Mouse (Mus musculus) cerebellum, adult 2 months (tissue): ENCODE data around the gene Rinl. TPM values are rescaled to one million over a fixed set of nuclear protein-coding genes. Genes with fewer than 3 reads are reported as not detected.

Experiments
- DNase-seq, 2 experiments: peaks; one replicate each; pipeline ENCODE4 v3.0.0; 2021
- H3K27ac ChIP-seq: fragments of 200-500 bp; 2 replicates; pipeline ENCODE4 v1.5.1; 2012; ENCODE audit warnings: low read length, control low read depth, inconsistent platforms; ENCODE audit not compliant: insufficient read depth
- H3K27me3 ChIP-seq: fragments of 200-500 bp; 2 replicates; pipeline ENCODE4 v1.6.1; 2012; ENCODE audit warnings: inconsistent platforms, mild to moderate bottlenecking, low read length, moderate library complexity; ENCODE audit not compliant: control insufficient read depth, insufficient read depth
- H3K4me1 ChIP-seq: fragments of 200-500 bp; 2 replicates; pipeline ENCODE4 v1.6.1; 2011; ENCODE audit warnings: low read length; ENCODE audit not compliant: control insufficient read depth, insufficient read depth
- H3K4me3 ChIP-seq: fragments of 200-500 bp; replicated peaks from 2 replicates; pipeline ENCODE3; 2011; ENCODE audit warnings: mild to moderate bottlenecking, low read depth, low read length, control low read depth; ENCODE audit not compliant: insufficient read depth
- CTCF ChIP-seq: fragments of 200-500 bp; IDR thresholded peaks from 2 replicates; pipeline ENCODE4 v1.5.1; 2011; ENCODE audit warnings: low read depth, mild to moderate bottlenecking, control low read depth, low read length, moderate library complexity, borderline replicate concordance; ENCODE audit not compliant: insufficient read depth
- POLR2A ChIP-seq: fragments of 200-500 bp; IDR thresholded peaks from 2 replicates; pipeline ENCODE4 v1.6.1; 2011; ENCODE audit warnings: low read length, control low read depth, borderline replicate concordance; ENCODE audit not compliant: insufficient read depth
- WGBS: fragments of 180-500 bp; shearing (Covaris S2); methylation state at CpG from one replicate; pipeline ENCODE4 v1.1.7; 2018; 5-methylcytosine and 5-hydroxymethylcytosine counted together
- polyA plus RNA-seq: library from polyadenylated mRNA; depleted of rRNA; stranded (reverse); fragments of >200 nt; gene quantifications from 2 replicates; pipeline ENCODE4 v1.2.3, GENCODE M21; 2012

Gene Rinl
- polyA plus RNA-seq, 1 experiment: 3.1 TPM

DNA sequence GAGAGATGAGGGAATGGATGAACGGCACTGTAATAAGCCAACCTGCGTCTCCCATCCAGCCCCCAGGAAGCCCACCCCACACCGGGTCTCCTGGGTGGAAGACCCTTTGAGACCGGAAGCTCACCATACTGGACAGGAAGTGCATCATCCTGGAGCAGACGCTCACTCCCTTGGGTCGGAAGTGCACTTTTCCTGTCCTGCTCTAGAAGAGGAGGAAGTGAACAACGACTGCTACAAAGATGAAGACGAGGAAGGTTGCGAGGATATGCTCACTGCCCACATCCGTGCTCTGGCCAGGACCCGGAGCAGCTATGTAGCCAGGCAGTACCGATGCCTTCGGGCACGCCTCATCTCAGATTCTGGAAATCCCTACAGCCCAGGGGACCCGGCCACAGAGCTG is 7.1 kb downstream of the Rinl start:
- 84% methylated on average over 15 of the region's 15 CpGs for WGBS
- no peak overlapping the region for H3K4me3 ChIP-seq
- no peak for TF ChIP-seq POLR2A
- no peak for TF ChIP-seq CTCF

DNA sequence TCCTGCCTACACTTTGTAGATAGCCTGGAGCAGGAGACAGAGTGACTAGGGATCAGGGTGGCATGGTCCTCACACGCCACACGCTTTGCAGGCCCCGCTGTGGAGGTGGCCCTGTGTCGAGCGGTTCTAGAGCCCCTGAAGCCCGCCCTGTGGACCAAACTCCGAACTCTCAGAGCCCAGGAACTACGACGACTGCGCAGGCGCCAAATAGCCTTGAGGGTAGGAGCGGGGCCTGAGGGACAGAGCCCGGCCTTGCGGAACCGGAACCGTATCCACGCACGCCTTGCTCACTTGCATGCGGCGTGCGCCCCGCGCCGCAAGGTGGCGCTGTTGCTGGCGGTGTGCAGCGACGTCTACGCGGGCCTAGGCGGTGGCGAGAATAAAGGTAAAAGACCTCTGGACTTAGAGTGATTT is 7.8 kb downstream of the Rinl start:
- TF ChIP-seq CTCF (peak; percentile 92), POLR2A (0 out of 2 replicates have a peak, but pooled peaks have one; percentile 8)
- WGBS: 15% methylated on average over 32 of the region's 32 CpGs
- H3K4me3 ChIP-seq: peak overlapping the region; percentile 41
- DNase-seq: peak; percentile 84 to 87
- peaks cover 2% of the 10 kb centered on the region; the same call in 1 of the 2 replicates for H3K4me1 ChIP-seq
- H3K27me3 ChIP-seq: no peaks in the 10 kb centered on the region
- H3K27ac ChIP-seq: no peak overlapping the region

More for the DNA sequence above, 7.1 kb downstream of the Rinl start:
- Histone ChIP-seq H3K27ac (no peak overlapping the region), H3K27me3 (no peaks in the 10 kb centered on the region), H3K4me1 (peaks cover 2% of the 10 kb centered on the region; the same call in 1 of the 2 replicates)
- DNase-seq: no peak

DNA sequence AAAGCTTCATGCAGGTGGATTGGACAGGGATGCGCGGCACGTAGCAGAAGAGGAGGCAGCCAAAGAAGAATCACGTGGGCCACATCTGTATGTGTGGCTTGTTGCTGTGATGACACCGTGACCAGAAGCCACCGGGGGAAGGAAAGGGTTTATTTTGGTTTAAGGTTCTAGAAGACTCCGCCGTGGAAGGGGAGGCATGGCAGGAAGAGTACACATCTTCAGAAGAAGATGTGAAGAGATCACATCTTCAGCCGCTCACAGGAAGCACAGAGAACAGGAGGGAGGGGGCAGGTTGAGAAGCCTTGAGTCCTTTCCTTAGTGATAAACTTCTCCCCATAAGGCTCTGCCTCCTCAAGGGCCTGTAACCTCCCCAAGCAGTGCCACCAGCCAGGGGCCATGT is 11.2 kb downstream of the Rinl start:
- peaks cover 2% of the 10 kb centered on the region for H3K4me1 ChIP-seq
- DNase-seq: no peak
- no peak overlapping the region for H3K4me3 ChIP-seq
- H3K27me3 ChIP-seq: no peaks in the 10 kb centered on the region
- H3K27ac ChIP-seq: no peak overlapping the region
- no peak for TF ChIP-seq CTCF
- no peak for TF ChIP-seq POLR2A
- WGBS: 95% methylated on average over 9 of the region's 9 CpGs

DNA sequence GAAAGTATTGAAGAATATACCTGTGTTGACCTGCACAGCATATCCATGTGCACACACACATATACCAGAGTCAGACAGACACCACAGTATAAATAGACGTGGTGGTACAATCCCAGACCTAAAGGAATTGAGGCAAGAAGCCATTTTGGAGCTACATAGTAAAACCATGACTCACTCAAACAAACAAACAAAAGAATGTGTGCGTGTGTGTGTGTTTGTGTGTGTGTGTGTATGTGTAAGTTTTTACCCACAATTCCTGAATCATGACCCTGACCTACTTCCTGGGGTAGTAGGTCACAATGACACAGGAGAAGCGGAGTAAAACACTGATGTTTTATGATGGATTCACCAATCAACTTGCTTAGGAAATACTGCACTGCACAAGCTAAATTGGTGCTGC is 12.7 kb downstream of the Rinl start:
- Histone ChIP-seq H3K4me1 (peaks cover 2% of the 10 kb centered on the region), H3K4me3 (no peak overlapping the region), H3K27me3 (no peaks in the 10 kb centered on the region), H3K27ac (no peak overlapping the region)
- no peak for TF ChIP-seq CTCF
- no peak for TF ChIP-seq POLR2A
- DNase-seq: no peak
- 90% methylated on average over 3 of the region's 3 CpGs for whole genome bisulfite sequencing

DNA sequence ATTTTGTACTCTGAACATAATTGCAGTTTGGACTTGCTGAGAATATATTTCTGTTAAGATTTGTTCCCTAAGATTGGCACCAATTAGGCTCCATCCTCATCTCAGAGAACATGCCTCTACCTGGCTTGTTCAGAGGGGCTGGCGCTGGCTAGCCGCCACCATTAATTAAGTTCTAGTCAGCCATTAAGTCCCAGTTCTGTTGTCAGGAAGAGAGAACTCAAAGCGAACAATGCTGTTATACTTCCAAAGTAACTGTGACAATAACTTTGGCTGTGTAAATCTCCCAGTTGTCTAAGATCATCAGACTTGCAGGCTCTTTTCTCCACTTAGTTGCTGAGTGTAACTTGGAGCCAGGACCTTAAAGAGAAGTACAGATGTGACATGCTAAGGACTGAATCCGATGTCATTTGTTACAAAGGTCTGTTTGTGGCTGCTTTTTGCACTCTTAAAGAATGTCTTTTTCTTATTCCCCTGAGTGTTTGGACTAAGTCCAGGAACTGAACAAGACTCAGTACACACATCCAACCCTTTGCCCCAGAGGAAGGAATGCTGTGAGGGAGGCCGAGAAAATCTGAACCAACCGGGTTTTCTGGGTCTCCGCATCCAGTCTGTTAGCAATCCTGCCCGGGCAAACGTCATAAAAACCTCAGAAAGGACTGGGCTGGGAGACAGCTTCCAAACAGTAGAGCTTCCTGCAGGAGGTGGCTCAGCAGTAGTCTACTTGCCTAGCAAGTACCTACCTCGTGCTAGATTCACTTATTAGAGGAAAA is 13.3 kb downstream of the Rinl start:
- Histone ChIP-seq H3K4me3 (no peak overlapping the region), H3K4me1 (no peaks in the 10 kb centered on the region; the same call in 1 of the 2 replicates), H3K27me3 (no peaks in the 10 kb centered on the region), H3K27ac (peak overlapping the region; percentile 18; the same call in 1 of the 2 replicates)
- WGBS: 35% methylated on average over 10 of the region's 10 CpGs
- DNase-seq: no peak
- TF ChIP-seq POLR2A (no peak), CTCF (no peak)

DNA sequence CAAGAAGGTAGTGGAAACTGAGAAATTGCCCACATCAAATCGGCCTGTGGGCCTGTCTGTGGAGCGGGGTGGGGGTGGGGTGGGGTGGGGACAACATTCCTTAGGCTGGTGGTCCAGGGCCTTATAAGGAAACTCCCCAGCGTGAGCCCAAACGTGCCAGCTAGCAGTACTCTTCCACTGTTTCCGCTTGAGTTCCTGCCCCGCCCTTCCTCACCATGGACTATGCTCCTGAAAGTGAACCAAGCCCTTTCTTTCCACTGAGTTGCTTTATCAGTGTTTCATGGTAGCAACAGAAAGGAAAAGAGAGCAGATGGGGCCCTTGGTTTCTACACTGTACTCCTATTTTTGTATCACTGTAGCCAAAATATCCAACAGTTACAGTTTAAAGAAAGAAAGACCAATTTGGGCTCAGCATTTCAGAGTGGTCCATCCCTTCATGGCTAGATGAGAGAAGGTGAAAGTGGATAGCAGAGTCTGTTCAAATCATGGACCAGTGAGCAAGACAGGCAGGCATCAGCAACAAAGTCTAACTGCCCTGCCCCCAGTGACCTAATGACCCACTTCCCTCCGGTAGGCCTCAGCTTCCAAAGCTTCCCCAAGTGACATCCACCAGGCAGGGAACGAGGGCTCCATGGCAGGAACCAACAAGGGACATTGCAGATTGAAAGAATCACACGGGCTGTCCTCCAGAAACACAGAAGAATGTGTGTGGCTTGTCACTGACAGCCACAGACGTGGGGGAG is 14.2 kb downstream of the Rinl start:
- no peaks in the 10 kb centered on the region for H3K27me3 ChIP-seq
- no peak for DNase-seq
- no peak overlapping the region for H3K4me3 ChIP-seq
- H3K27ac ChIP-seq: no peak overlapping the region
- TF ChIP-seq POLR2A: no peak
- TF ChIP-seq CTCF: no peak
- H3K4me1 ChIP-seq: no peaks in the 10 kb centered on the region; the same call in 1 of the 2 replicates
- WGBS: 45% methylated on average over 10 of the region's 10 CpGs

DNA sequence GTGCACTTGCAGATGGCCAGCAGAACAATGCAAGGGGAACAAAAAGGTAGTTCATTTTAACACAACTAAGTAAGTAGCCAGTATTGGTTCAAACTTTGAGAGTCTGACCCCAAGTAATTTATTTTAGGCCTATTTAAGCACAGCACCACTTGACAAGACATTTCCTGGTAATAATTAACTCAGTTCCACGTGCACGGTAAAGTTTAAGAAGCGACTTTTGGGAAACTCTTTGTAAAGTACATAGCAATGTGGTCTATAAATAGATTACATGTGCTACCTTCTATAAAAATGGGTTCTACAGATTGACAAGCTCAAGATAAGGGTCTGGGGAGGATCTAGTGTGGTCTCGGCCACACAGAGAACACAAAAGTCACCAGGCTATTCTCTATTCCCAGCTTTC is 15.0 kb downstream of the Rinl start:
- H3K27me3 ChIP-seq: no peaks in the 10 kb centered on the region
- no peak overlapping the region for H3K27ac ChIP-seq
- no peak overlapping the region for H3K4me3 ChIP-seq
- H3K4me1 ChIP-seq: no peaks in the 10 kb centered on the region; the same call in 1 of the 2 replicates
- WGBS: 97% methylated on average over 4 of the region's 4 CpGs
- DNase-seq: no peak
- TF ChIP-seq POLR2A: no peak

DNA sequence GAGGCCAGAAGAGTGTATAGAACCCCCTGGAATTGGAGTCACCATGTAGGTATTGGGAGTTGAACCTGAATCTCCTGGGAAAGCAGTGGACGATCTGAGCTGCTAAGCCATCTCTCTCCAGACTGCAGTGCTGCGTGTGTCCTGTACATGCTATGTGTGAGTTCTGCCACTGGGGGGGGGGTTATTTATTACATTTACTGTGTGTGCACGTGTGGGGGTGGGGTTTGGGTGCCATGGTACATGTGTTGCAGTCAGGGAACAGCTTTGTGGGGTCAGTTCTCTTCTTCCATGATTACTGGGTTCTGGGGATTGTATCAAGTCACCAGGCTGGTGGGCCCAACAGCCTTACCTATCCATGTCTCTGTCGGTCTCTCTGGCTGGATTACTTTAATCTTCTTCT is 18.1 kb downstream of the Rinl start:
- TF ChIP-seq POLR2A: no peak
- TF ChIP-seq CTCF: 0 out of 2 replicates have a peak, but pooled peaks have one; percentile 9
- H3K4me3 ChIP-seq: no peak overlapping the region
- no peaks in the 10 kb centered on the region for H3K27me3 ChIP-seq
- no peak for DNase-seq
- 48% methylated on average over 4 of the region's 4 CpGs for WGBS
- no peak overlapping the region for H3K27ac ChIP-seq
- no peaks in the 10 kb centered on the region; the same call in 1 of the 2 replicates for H3K4me1 ChIP-seq
